ENCODE assay signal across 16 mouse cellular contexts in the genomic region with DNA sequence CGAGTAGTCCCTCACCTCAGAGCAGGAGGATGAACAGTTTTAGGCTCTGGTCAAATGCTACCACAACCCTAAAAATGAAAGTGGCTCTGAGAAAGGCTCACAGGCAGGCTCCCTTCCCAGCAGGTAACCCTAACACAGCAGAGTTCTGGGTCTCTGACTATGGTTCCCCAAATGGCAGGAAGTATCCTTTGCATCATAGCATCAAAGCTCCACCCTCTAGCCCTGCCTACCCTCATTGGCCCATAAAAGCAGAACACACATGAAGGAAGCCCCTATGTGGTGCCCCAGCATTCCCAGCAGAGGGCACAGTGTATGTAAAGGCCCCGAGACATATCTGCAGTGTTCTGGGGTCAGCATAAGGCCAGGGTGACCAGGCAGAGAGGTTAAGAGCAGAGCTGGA.
DNase-seq lines count a peak whose midpoint lies in the region; ATAC-seq and TF ChIP-seq lines count a peak whose summit lies in the region.
"Had no signal": no experiment of that assay in that cellular context is flagged by ENCODE, and none has a peak within 500 bp of the region (broad histone marks: within the 10 kb centered on the region; RNA-seq: fewer than 3 reads in every experiment).

No protein-coding gene starts in this region.

- no peak overlapping the region for H3K4me3 ChIP-seq in CH12.LX (replicated peaks in 1 of 3; ENCODE audit: low read depth in 2 of 3, low read length in 2 of 3, poor library complexity in 1 of 3)
- H3K4me3 ChIP-seq in liver, embryonic 12.5 days: no peak overlapping the region
- H3K4me3 ChIP-seq: embryonic facial prominence, embryonic 12.5 days; forebrain, embryonic 13.5 days; heart, adult 2 months had no signal

- no peaks in the 10 kb centered on the region for H3K79me2 ChIP-seq in CH12.LX (replicated peaks; ENCODE audit: control insufficient read depth, extremely low read depth, insufficient read depth, poor library complexity, severe bottlenecking)

- in situ Hi-C loops in CH12.LX (cut with MboI; ENCODE audit: low pct_ligation_motif_present, low pct_unique_long_range_greater_than_20kb, low sequenced_read_pairs): loop anchor here (10.0 kb wide), 1 partner anchor 310 kb away; no protein-coding TSS in a partner anchor

- H3K4me1 ChIP-seq in CH12.LX (ENCODE audit: control insufficient read depth in 1 of 2, insufficient read depth in 2 of 2): peaks cover 0 to 17% of the 10 kb centered on the region in 2 experiments; a peak in 2 of 4 replicates
- H3K4me1 ChIP-seq in liver, embryonic 12.5 days: 0 out of 2 replicates have a peak, but pooled peaks cover 10% of the 10 kb centered on the region
- H3K4me1 ChIP-seq: embryonic facial prominence, embryonic 12.5 days had no signal

- no peaks in the 10 kb centered on the region for H3K36me3 ChIP-seq in CH12.LX (replicated peaks in 1 of 2; ENCODE audit: control insufficient read depth in 1 of 2, insufficient read depth in 1 of 2, low read length in 1 of 2)
- no peaks in the 10 kb centered on the region for H3K36me3 ChIP-seq in liver, embryonic 12.5 days
- H3K36me3 ChIP-seq: embryonic facial prominence, embryonic 12.5 days had no signal

- no peak for TF ChIP-seq RAD21 in CH12.LX (IDR thresholded peaks at IDR 0.05; ENCODE audit: low read depth, low read length)

- DNase-seq in 416B (ENCODE audit: low read depth) (peak; percentile 77), CH12.LX (ENCODE audit: extremely low read depth) (peak; percentile 41)
- DNase-seq in spleen, adult 18-20 months: peak; percentile 52 to 55
- no peak for DNase-seq in urinary bladder, postnatal 36 days (ENCODE audit: low spot score in 2 of 2)
- DNase-seq in ovary, postnatal 10 days (ENCODE audit: low spot score): no peak
- DNase-seq in right cerebral cortex, adult 2 months (ENCODE audit: low spot score in 2 of 2): no peak
- no peak for DNase-seq in urinary bladder, postnatal 4 days (ENCODE audit: low spot score in 2 of 2)
- DNase-seq: cerebellum, postnatal 14 days; heart, postnatal 4 days; kidney, adult 11 months; left cerebral cortex, postnatal 4 days had no signal

- H3K4me2 ChIP-seq in CH12.LX (ENCODE audit: insufficient read depth, low read depth, poor library complexity, severe bottlenecking): peak overlapping the region; percentile 4; the same call in 1 of the 2 replicates
- no peak overlapping the region for H3K4me2 ChIP-seq in liver, embryonic 12.5 days
- H3K4me2 ChIP-seq: embryonic facial prominence, embryonic 12.5 days; forebrain, embryonic 13.5 days had no signal

- no peak for TF ChIP-seq POLR2A in CH12.LX (IDR thresholded peaks at IDR 0.05; ENCODE audit: low read depth, low read length)

- TF ChIP-seq CTCF in CH12.LX (conservative IDR thresholded peaks at IDR 0.05 in 1 of 2, IDR thresholded peaks at IDR 0.05 in 1 of 2; ENCODE audit: low read depth in 2 of 2, low read length in 2 of 2): no peak

- dilution Hi-C loops in CH12.LX (cut with MboI; ENCODE audit: extremely low pct_ligation_motif_present, extremely low pct_unique_long_range_greater_than_20kb, low sequenced_read_pairs): no loop called here

- no peak overlapping the region for H3K9ac ChIP-seq in CH12.LX (ENCODE audit: insufficient read depth, low read depth)
- no peak overlapping the region for H3K9ac ChIP-seq in liver, embryonic 12.5 days
- H3K9ac ChIP-seq: embryonic facial prominence, embryonic 12.5 days; forebrain, embryonic 13.5 days had no signal

- 45% methylated on average over 2 of the region's 2 CpGs for WGBS in liver, embryonic 12.5 days (ENCODE audit: insufficient replicate concordance)

- no peaks in the 10 kb centered on the region for H3K9me3 ChIP-seq in CH12.LX (replicated peaks; ENCODE audit: low read length)
- no peaks in the 10 kb centered on the region for H3K9me3 ChIP-seq in liver, embryonic 12.5 days (replicated peaks)
- H3K9me3 ChIP-seq: embryonic facial prominence, embryonic 12.5 days; forebrain, embryonic 13.5 days had no signal

- peak; percentile 47 for ATAC-seq in liver, embryonic 12.5 days
- ATAC-seq: forebrain, embryonic 13.5 days had no signal

- H3K27me3 ChIP-seq in CH12.LX (replicated peaks): peaks cover 25% of the 10 kb centered on the region
- H3K27me3 ChIP-seq in liver, embryonic 12.5 days (replicated peaks): no peaks in the 10 kb centered on the region
- H3K27me3 ChIP-seq: embryonic facial prominence, embryonic 12.5 days; forebrain, embryonic 13.5 days had no signal

- TF ChIP-seq EP300 in CH12.LX (IDR thresholded peaks at IDR 0.05; ENCODE audit: low read length): no peak

- no peak overlapping the region for H3K27ac ChIP-seq in CH12.LX (ENCODE audit: insufficient read depth, low read depth)
- H3K27ac ChIP-seq in liver, embryonic 12.5 days: no peak overlapping the region
- H3K27ac ChIP-seq: embryonic facial prominence, embryonic 12.5 days; forebrain, embryonic 13.5 days; heart, adult 2 months; macrophage had no signal

TF ChIP-seq in CH12.LX, 34 proteins besides CTCF, POLR2A, EP300 and RAD21:
- TF ChIP-seq NRF1 (IDR thresholded peaks at IDR 0.05; ENCODE audit: low read depth, low read length) (no peak), JUN (IDR thresholded peaks at IDR 0.05; ENCODE audit: insufficient read depth, low read depth, low read length) (no peak), ELF1 (IDR thresholded peaks at IDR 0.05; ENCODE audit: low read depth, low read length) (no peak), CHD2 (IDR thresholded peaks at IDR 0.05; ENCODE audit: low read length) (no peak), SMC3 (IDR thresholded peaks at IDR 0.05; ENCODE audit: low read depth, low read length) (no peak), MAX (IDR thresholded peaks at IDR 0.05; ENCODE audit: low read length) (no peak), MAZ (IDR thresholded peaks at IDR 0.05; ENCODE audit: low read depth, low read length) (no peak), IRF4 (IDR thresholded peaks at IDR 0.05; ENCODE audit: low read depth, low read length) (no peak), POLR2AphosphoS2 (IDR thresholded peaks at IDR 0.05; ENCODE audit: low read depth, low read length) (no peak), TCF12 (IDR thresholded peaks at IDR 0.05; ENCODE audit: low read depth, low read length) (no peak), MAFK (IDR thresholded peaks at IDR 0.05; ENCODE audit: insufficient replicate concordance, low read length) (no peak), SIN3A (IDR thresholded peaks at IDR 0.05; ENCODE audit: low read length) (no peak), NELFE (IDR thresholded peaks at IDR 0.05; ENCODE audit: low read depth, low read length) (no peak), HCFC1 (IDR thresholded peaks at IDR 0.05; ENCODE audit: low read depth, low read length) (no peak), UBTF (IDR thresholded peaks at IDR 0.05; ENCODE audit: low read depth, low read length) (no peak), BHLHE40 (IDR thresholded peaks at IDR 0.05; ENCODE audit: low read depth, low read length) (no peak), KAT2A (IDR thresholded peaks at IDR 0.05; ENCODE audit: insufficient replicate concordance, low read length) (no peak), JUND (conservative IDR thresholded peaks at IDR 0.05; ENCODE audit: low read depth, low read length) (no peak), GABPA (IDR thresholded peaks at IDR 0.05; ENCODE audit: insufficient replicate concordance, low read depth, low read length) (no peak), PAX5 (IDR thresholded peaks at IDR 0.05; ENCODE audit: low read length) (no peak)

Comparison
In these comparisons a context has a peak if more than half of its experiments do, and no peak if none do; other contexts are left out.
1. DNase-seq: peak in 416B (single experiment), CH12.LX (single experiment) and spleen, adult 18-20 months (2 of 2); none in urinary bladder, postnatal 36 days (0 of 2), ovary, postnatal 10 days (single experiment), right cerebral cortex, adult 2 months (0 of 2) and urinary bladder, postnatal 4 days (0 of 2).